Mouse (Mus musculus): ENCODE data around the gene Pdrg1.

DNA sequence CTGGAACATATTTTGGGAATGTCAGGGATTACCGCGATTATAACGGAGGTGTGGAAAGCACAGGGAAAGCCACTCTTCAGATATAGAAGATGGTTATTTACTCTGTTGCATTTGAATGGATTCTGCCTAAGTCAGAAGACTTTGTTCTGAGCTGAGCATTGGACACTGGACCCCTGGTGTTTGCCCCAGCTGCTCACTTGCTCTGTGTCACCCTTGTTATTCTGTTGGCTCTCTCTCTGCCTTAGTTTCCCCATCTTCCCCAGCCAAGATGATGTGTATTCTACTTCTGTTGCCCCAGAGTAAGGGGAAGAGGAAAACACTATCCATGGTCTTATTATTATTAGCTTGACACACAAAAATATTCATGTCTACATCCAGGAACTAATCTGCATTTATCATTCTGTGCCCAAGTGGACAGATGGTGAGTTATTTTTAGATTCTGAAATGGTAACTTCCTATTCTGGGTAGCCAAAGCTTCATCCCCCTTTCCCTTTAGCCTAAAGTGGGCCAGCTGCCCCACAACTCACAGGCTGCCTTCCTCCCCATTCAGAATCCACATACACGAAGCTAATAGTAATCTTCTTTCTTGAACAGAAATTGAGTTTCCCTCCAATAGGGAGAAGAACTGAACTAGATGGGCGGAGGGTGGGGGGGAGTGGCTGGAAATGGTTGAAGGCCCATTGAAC, 18.5 kb upstream of the Pdrg1 start:
- no peak for TF ChIP-seq CTCF (IDR thresholded peaks at IDR 0.05; ENCODE audit: low read depth)
- TF ChIP-seq EP300 (IDR thresholded peaks at IDR 0.05; ENCODE audit: low read depth), result no peak
